Mouse (Mus musculus) liver, adult 2 months (tissue): ENCODE measurements around the gene Tubb3. TPM values are rescaled to one million over a fixed set of nuclear protein-coding genes. Genes with fewer than 3 reads are reported as not detected.

Experiments used
- DNase-seq: peaks from one replicate; pipeline ENCODE4 v3.0.0-alpha.2; 2011; ENCODE audit warnings: low read depth, low spot score; ENCODE audit errors: extremely low read depth
- H3K27ac ChIP-seq: fragments of 200-500 bp; replicated peaks from 2 replicates; pipeline ENCODE4 v1.5.1; 2012; ENCODE audit warnings: low read depth, mild to moderate bottlenecking, control low read depth, inconsistent platforms, low read length; ENCODE audit not compliant: insufficient read depth
- H3K27me3 ChIP-seq: fragments of 200-500 bp; 2 replicates; pipeline ENCODE4 v1.6.1; 2012; ENCODE audit warnings: mild to moderate bottlenecking, moderate library complexity, low read length, inconsistent platforms; ENCODE audit not compliant: control insufficient read depth, insufficient read depth
- H3K36me3 ChIP-seq: fragments of 200-500 bp; 2 replicates; pipeline ENCODE4 v1.6.1; 2012; ENCODE audit warnings: low read length, inconsistent platforms; ENCODE audit not compliant: control insufficient read depth, insufficient read depth
- H3K4me1 ChIP-seq: fragments of 200-500 bp; 2 replicates; pipeline ENCODE4 v1.6.1; 2011; ENCODE audit warnings: low read length; ENCODE audit not compliant: control insufficient read depth, insufficient read depth
- H3K4me3 ChIP-seq: fragments of 200-500 bp; 2 replicates; pipeline ENCODE4 v1.5.1; 2011; ENCODE audit warnings: low read depth, mild to moderate bottlenecking, control low read depth, low read length, moderate library complexity; ENCODE audit not compliant: insufficient read depth
- H3K79me2 ChIP-seq: fragments of 200-500 bp; 2 replicates; pipeline ENCODE4 v1.6.1; 2012; ENCODE audit warnings: inconsistent platforms, mild to moderate bottlenecking, low read length, moderate library complexity; ENCODE audit not compliant: control insufficient read depth, insufficient read depth
- H3K9ac ChIP-seq: fragments of 200-500 bp; 2 replicates; pipeline ENCODE4 v1.6.1; 2012; ENCODE audit warnings: low read depth, mild to moderate bottlenecking, control low read depth, inconsistent platforms, low read length
- CTCF ChIP-seq: fragments of 200-500 bp; IDR thresholded peaks from 2 replicates; pipeline ENCODE4 v1.5.1; 2011; ENCODE audit warnings: low read depth, low read length, control low read depth
- POLR2A ChIP-seq: fragments of 200-500 bp; IDR thresholded peaks from 2 replicates; pipeline ENCODE4 v1.6.1; 2011; ENCODE audit warnings: low read length, control low read depth; ENCODE audit not compliant: insufficient read depth; ENCODE audit errors: extremely low read depth
- WGBS: fragments of 180-500 bp; shearing (Covaris S2); methylation state at CpG from one replicate; pipeline ENCODE4 v1.1.7; 2018; 5-methylcytosine and 5-hydroxymethylcytosine counted together
- polyA plus RNA-seq: library from polyadenylated mRNA; depleted of rRNA; stranded (reverse); fragments of >200 nt; gene quantifications from 2 replicates; pipeline ENCODE4 v1.2.3, GENCODE M21; 2012
- total RNA-seq: library from RNA; depleted of rRNA; stranded (reverse); fragments of >200 nt; gene quantifications from 2 replicates; pipeline ENCODE4 v1.2.3, GENCODE M21; 2014

The Tubb3 gene
- total and polyA plus RNA-seq, 2 experiments = not detected

GRCm38 (mm10) chr8:123401936-123402335 is 9.3 kb upstream of the Tubb3 start:
- Histone ChIP-seq H3K4me1 (no peaks in the 10 kb centered on the region), H3K9ac (no peak overlapping the region), H3K36me3 (peaks cover 16% of the 10 kb centered on the region), H3K27me3 (no peaks in the 10 kb centered on the region), H3K27ac (no peak overlapping the region), H3K79me2 (no peaks in the 10 kb centered on the region), H3K4me3 (no peak overlapping the region)
- TF ChIP-seq POLR2A (no peak), CTCF (no peak)
- 93% methylated on average over 9 of the region's 9 CpGs for WGBS
- DNase-seq = no peak

GRCm38 (mm10) chr8:123402730-123403326 is 8.4 kb upstream of the Tubb3 start:
- H3K9ac ChIP-seq = no peak overlapping the region
- no peak overlapping the region for H3K27ac ChIP-seq
- H3K4me3 ChIP-seq = no peak overlapping the region
- H3K79me2 ChIP-seq = no peaks in the 10 kb centered on the region
- no peaks in the 10 kb centered on the region for H3K27me3 ChIP-seq
- WGBS = 79% methylated on average over 9 of the region's 9 CpGs
- TF ChIP-seq POLR2A = no peak
- TF ChIP-seq CTCF = no peak
- H3K36me3 ChIP-seq = peaks cover 11% of the 10 kb centered on the region; the same call in 1 of the 2 replicates
- DNase-seq = no peak
- H3K4me1 ChIP-seq = no peaks in the 10 kb centered on the region

GRCm38 (mm10) chr8:123404521-123404920 is 6.7 kb upstream of the Tubb3 start:
- Histone ChIP-seq H3K27ac (no peak overlapping the region), H3K9ac (no peak overlapping the region), H3K4me1 (no peaks in the 10 kb centered on the region), H3K27me3 (no peaks in the 10 kb centered on the region), H3K79me2 (no peaks in the 10 kb centered on the region), H3K4me3 (no peak overlapping the region), H3K36me3 (peaks cover 7% of the 10 kb centered on the region; the same call in 1 of the 2 replicates)
- whole genome bisulfite sequencing = 66% methylated on average over 8 of the region's 8 CpGs
- TF ChIP-seq POLR2A (no peak), CTCF (no peak)
- no peak for DNase-seq

- 11% methylated on average over 4 of the region's 4 CpGs for WGBS
- no peaks in the 10 kb centered on the region for H3K79me2 ChIP-seq
- DNase-seq = no peak
- H3K27ac ChIP-seq = no peak within 1 kb of the TSS
- peaks cover 7% of the 10 kb centered on the region for H3K27me3 ChIP-seq
- no peaks in the 10 kb centered on the region for H3K4me1 ChIP-seq
- no peaks in the 10 kb centered on the region for H3K36me3 ChIP-seq
- H3K4me3 ChIP-seq = no peak within 1 kb of the TSS
- TF ChIP-seq CTCF = peak; percentile 94
- TF ChIP-seq POLR2A = no peak
- H3K9ac ChIP-seq = no peak within 1 kb of the TSS
Observed at GRCm38 (mm10) chr8:123406786-123407185, 4.4 kb upstream of the Tubb3 start, which contains the start of gene Mc1r. Mc1r (plus strand) TSS chr8:123407107.

- Histone ChIP-seq H3K27me3 (peaks cover 10% of the 10 kb centered on the region), H3K27ac (no peak overlapping the region)
- 86% methylated on average over 13 of the region's 13 CpGs for WGBS
Observed at GRCm38 (mm10) chr8:123407612-123408011, 3.6 kb upstream of the Tubb3 start.

More at GRCm38 (mm10) chr8:123407612-123408011, 3.6 kb upstream of the Tubb3 start:
- DNase-seq = no peak
- Histone ChIP-seq H3K79me2 (no peaks in the 10 kb centered on the region), H3K4me1 (no peaks in the 10 kb centered on the region), H3K36me3 (no peaks in the 10 kb centered on the region), H3K4me3 (no peak overlapping the region), H3K9ac (no peak overlapping the region)
- TF ChIP-seq CTCF (no peak), POLR2A (no peak)
